Mouse (Mus musculus): Measurements from ENCODE around the gene Plppr2.

Gene Plppr2

DNA sequence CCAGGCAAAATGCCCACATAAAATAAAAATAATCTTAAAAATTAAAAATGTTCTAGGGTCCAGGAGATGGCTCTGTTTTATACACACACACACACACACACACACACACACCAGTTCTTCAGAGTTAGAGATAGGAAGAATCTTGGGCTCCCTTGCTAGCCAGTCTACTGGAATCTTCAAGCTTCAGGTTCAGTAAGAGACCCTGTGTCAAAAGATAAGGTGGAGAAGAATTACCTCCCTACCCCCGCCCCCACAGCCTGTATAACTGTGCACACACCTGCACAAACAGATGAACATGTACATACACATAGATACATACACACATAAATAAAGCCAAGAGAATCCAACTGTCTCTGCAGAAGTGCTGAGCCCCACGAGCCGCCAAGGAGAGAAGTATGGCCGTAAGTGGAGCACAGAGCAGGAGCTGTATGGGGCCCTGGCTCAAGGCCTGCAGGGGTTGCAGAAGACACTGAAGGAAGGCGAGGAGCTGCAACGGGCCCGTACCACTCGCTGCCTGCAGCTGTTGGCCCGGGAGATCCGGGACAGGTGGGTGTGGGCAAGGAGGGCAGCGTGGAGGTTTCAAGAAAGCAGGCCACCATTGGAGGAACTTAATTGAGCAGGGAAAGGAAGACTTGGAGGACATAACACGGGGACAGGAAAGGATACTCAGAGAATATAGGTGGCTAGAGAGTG lies 4.2 kb upstream of the Plppr2 start:
- DNase-seq (ENCODE audit: low spot score) = no peak

DNA sequence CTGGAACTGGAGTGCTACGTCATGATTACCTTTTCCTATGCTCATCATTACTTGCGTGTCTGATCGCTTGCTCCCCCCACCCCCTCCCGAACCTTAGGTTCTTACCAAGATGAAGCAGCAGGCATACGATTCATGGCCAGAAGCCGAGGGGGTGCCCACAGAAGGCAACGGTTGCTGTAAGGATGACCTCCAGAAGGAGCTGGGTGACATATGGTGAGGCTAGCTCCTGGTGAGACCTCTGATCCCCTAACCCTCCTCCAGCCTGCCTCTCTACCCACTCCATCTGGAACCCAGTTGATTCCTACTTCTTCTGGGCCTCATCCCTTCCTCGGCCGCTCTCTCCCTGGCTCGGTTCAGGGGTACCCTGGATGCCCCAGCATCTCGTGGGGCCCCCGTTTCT lies 2.8 kb upstream of the Plppr2 start:
- DNase-seq (ENCODE audit: low spot score) = no peak

DNA sequence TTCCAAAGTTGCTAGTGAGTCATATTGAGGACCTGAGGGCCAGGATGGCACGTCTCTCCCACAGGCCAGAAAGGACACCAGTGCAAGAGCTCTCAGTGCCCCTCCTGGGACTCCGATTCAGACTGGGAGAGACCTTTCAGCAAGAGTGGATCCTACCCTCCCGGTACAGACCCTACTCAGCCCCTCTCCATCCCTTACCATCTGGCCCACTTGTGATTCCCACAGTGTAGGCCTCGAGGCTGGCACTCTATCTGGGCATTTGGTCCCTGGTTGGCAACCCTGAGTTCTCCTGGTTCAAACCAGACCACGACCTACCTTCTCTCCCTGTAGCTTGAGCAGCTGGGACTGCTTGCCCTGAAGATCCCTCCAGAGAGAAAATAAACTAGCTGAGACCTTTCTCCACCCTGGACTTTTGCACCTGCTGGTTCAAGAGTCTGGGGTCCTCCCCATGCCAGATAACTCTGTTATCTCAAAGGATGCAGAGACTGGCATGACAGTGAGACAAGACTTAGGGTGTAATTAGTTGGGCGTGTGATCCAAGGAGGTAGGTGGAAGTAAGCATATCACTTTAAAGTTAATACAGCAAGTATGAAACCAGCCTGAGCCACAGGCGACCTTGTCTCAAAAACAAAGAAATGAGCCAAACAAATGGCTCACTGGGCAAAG lies 1.2 kb upstream of the Plppr2 start:
- no peak for DNase-seq (ENCODE audit: low spot score)

DNA sequence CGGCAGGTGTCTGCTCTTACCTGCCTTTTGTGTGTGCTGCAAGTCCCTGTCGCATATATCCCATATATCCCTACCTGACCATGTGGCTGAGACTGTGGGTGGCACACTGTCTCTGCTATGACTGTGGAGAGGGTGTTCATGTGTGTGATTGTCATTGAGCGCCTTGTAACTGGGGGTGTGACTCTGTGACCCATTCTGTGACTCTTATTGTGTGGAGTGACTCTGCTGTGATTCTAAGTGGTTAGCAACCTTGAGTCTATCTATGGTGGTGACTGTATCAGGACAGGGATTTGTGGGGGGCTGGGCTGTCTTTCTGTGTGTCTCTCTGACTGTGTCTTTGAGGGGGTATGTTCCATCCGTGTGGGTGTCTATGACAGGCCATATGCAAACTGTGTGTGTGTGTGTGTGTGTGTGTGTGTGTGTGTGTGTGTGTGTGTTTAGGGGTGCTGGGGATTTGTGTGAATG lies 910 bp downstream of the Plppr2 start:
- DNase-seq (ENCODE audit: low spot score) = no peak

DNA sequence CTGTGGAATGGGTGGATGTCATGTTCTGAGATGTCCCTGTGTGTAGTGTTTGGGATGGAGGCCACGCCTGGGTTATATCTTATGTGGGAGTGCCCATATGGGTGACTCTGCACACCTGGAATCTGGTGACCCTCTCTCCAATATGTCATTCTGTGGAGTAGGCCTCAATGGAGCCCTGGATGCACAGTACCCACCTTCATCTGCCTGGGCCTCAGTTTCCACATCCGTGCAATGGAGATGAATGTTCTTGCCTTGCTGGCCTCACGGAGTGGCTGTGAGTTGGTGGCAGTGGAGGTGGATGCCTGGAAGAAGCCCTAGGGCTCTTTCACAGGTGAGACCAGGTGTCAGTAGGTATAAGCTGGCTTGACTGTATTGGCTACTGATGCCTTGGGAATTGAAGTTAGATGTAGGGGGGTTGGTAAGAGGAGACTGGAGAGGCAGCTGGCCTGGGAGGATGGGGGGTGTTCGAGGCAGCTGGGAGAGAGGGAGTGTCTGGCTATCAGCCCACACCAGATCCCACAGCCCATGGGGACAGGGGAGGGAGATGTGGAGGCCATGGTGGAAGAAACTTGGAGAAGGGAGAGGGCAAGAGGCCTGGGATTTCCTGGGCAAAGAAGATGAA lies 1.5 kb downstream of the Plppr2 start:
- DNase-seq (ENCODE audit: low spot score) = no peak

DNA sequence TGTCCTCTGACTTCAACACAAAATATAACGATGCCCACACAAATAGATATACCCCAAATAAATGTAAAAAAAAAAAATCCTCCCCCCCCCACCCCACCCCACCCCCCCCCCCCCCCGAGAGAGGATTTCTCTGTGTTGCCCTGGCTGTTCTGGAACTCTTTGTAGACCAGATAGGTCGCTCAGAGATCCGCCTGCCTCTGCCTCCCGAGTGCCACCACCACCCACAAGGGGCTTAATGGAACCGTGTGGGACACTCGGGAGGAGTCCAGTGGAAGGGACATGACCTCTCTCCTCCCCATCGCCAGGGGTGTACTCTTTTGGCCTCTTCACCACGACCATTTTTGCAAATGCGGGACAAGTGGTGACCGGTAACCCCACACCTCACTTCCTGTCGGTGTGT lies 6.2 kb downstream of the Plppr2 start:
- no peak for DNase-seq (ENCODE audit: low spot score)

DNA sequence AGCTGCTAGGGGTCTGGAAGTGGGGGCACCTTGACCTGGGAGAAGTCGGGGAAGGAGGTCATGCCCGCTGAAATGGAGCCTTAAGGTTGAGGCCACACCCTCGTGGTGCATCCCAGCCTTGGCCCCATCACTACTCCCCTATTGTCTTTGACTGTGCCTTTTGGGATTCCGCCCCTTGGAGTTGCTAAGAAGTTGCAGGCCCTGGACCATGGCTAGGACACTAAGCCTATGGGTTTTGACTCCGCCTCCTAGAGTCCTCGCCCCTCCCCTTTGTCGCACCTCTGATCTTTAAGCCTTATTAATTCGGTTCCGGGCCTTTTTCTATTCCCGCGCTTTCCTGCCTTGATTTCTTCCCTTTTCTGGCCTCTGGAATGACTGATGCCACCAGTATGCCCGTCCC lies 6.8 kb downstream of the Plppr2 start:
- no peak for DNase-seq (ENCODE audit: low spot score)

DNA sequence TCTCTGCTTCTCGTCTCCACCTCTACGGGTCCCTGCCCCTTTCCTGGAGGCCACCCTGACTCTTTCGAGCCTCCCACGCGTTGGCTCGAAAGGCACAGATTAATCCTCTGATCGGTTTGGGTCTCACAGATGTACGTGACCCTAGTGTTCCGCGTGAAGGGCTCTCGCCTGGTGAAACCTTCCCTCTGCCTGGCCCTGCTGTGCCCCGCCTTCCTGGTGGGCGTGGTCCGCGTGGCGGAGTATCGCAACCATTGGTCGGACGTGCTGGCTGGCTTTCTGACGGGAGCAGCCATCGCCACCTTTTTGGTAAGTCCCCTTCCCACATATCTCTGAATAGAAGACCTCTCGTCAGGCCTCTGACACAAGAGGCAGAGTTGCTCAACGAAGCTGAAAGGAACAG lies 7.4 kb downstream of the Plppr2 start:
- DNase-seq (ENCODE audit: low spot score) = no peak

DNA sequence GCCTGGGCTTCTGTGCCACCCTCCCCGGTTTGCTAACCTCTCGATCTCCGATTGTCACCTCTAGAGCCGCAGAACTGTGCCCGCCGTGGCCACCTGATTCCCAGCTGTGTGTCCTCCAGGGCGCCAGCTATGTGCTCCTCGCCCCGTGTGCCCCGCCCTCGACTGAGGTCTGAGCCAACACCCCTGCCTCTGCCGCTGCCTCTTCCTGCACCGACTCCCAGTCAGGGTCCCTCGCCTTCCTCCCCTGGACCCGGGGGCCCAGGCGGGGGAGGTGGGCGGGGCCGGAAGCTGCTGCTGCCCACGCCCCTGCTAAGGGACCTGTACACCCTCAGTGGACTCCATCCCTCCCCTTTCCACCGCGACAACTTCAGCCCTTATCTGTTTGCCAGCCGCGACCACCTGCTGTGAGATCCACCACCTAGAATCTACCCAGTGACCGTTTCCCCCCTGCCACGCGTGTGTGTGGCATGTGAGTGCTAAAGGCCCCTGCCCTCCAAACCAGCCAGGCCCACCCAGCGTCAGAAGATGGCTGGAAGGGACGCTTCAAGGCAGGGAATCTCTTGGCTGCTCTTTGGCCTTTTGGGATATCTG lies 10.8 kb downstream of the Plppr2 start:
- DNase-seq (ENCODE audit: low spot score) = no peak

DNA sequence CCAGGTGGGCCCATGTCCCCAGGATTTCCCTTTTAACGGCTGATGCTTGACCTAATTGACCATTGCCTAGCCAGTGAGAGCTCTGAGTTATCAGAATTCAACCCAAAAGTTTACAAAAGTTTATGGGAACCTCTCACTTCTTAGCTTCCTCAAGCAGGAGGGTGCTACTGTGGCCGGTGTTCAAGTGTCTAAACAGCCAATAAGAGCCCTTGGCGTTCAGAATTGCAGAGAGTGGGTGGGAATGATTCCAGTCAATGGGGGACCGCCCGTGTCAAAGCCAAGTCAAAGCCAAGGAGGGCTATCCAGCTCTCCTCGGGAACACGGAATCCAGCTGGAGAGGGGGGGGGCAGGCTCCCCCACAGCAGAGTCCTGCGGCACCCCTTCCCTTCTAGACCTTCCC lies 11.3 kb downstream of the Plppr2 start:
- no peak for DNase-seq (ENCODE audit: low spot score)

DNA sequence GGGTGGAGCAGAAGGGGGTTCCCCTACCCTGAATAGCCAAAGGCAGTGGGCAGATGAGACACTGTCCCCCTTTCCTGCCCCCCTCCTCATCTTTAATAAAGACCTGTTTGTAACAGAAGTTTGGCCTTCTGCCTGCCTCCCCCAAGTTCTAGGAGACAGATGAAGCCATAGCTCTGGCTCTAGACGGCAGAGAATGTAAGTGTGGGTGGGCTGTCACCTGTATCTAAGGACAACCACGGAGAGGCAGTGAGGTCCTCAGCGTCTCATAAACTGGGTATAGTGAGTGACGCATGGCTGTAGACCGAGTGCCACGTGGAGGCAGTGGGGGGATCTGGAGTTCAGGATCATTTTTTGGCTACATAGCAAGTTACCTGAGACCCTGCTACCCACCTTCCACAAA lies 12.0 kb downstream of the Plppr2 start:
- DNase-seq (ENCODE audit: low spot score) = no peak

DNA sequence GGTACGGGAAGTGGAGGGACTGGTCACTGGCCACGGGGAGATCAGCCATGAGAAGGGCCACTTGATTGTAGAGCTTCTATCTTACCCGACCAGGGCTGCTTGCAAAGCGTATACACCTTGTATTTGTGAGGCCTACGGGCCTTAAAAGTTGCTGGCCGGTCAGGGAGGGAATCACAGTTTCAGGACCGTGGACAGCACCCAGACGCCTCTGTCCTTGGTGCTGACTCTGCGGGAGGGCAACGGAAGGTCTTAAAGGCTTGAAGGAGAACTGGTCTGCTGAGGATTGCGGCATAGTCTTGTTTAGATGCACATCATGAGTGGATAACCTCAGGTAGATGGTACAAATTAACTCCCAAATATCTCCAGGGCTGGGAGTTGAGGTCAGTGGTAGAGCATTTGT lies 13.5 kb downstream of the Plppr2 start:
- DNase-seq (ENCODE audit: low spot score) = peak; percentile 55

DNA sequence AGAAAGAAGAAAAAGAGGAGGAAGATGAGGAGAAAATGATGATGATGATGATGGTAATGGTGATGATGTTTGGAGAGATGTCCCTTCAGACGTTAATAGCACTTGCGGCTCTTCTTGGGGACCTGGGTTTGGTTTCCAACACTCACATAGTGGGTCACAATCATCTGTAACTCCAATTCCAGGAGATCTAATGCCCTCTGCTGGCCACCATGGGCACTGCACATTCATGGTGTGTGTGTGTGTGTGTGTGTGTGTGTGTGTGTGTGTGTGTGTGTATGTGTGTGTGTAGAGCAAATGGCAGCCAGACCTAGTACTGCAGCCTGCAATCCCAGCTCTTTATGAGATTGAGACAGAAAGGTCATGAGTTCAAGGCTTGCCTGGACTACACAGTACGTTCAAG lies 15.1 kb downstream of the Plppr2 start:
- no peak for DNase-seq (ENCODE audit: low spot score)

DNA sequence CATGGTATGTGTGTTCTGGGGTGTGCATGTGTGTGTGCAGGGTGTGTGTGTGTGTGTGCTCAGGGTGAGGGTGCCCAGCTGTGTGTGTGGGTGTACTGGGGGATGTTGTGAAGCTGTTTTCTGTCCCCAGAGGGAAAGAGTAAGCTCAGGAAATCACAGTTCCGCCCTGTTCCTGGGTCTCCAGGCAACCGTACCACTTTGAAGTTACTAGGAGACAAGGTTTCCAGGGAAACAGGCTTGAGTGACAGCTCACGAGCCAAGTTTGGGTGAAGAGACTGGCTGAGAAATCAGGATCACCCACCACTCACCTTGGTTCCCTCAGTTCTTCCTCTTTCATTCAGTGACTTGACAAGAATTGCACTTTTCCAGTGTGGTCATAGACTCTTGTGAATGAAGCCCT lies 16.8 kb downstream of the Plppr2 start:
- DNase-seq (ENCODE audit: low spot score) = no peak

DNA sequence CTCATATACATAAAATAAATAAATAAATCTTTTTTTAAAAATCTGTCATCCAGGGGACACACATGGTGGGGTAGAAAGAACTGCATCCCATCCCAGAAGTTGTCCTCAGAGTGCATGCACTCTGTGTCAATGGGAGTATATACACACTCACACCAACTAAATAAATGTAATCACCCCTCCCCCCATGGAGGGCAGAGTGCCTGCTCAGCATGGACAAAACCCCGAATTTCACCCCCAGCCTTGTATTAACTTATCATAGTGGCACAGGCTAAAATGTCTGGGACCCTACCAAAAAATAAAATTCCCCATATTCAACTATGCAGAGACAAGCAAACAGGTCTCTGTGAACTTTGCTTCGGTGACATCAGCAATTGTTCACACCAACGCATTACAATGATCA lies 17.8 kb downstream of the Plppr2 start:
- DNase-seq (ENCODE audit: low spot score) = no peak

DNA sequence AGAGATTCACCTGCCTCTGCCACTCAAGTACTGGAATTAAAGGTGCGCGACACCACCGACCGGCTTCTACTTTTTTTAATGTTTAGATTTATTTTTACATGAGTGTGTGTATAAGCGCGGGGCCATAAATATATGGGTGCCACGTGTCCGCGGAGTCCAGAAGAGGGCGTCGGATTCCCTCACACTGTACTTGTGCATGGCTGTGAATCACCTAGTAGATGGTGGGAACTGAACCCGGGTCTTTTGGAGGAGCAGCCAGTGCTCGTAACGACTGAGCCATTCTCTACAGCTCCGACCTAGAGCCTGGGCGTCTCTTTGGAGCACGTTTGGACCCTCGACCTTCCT lies 18.4 kb downstream of the Plppr2 start:
- no peak for DNase-seq (ENCODE audit: low spot score)

DNA sequence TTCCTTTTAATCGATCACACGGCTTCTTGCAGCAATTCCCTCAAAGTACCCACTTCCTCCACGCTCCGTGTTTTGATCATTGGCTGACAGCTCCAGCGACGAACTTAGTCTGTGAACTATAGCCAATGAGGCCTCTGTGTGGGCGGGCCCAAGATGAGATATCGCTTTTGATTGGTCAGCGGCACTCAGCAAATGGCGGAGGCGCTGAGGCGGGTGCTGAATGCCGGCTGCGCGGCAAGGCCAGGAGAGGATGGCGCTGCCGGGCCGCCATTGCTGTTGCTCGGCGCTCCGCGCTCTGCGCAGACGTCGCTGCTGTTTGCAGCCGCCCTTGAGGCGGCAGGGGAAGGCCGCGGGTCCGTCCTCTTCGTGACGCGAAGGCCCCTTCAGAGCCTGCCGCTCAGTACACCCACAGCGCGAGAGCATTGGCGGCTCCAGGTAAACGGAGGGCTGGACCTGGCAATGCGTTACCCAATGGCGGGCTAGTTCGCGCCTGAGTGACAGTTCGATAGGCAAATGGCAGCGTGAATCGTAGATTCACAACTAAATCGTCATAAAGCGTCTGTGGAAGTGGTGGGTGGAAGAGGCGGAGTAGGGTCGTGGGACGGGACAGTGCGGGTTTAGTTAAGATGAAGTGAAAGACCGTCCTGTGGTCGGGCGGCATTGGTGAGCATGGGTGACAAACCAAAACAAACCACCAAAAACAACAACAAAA lies 18.9 kb downstream of the Plppr2 start, which contains the start of gene Swsap1:
Swsap1 (plus strand) TSS at position 186 of the 712 bp plus-strand sequence.
- peak; percentile 98 for DNase-seq (ENCODE audit: low spot score)

DNA sequence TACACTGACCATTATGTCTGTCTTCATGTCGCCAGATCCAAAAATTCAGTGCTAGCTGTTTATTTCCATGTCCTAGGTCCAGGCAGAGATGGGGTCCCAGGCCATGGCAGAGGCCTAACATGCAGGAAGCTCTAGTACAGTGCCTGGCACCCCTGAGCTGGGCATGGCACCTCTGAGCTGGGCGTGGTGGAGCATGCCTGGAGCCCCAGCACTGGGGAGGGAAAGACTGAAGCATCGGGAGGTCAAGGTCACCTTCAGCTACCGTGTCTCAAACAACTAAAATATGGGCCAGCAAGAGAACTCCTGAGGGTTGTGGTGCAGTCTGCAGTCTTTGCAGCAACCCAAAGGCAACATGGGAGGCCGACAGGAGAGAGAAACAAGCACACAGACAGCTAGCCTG lies 21.5 kb downstream of the Plppr2 start:
- DNase-seq (ENCODE audit: low spot score) = no peak

DNA sequence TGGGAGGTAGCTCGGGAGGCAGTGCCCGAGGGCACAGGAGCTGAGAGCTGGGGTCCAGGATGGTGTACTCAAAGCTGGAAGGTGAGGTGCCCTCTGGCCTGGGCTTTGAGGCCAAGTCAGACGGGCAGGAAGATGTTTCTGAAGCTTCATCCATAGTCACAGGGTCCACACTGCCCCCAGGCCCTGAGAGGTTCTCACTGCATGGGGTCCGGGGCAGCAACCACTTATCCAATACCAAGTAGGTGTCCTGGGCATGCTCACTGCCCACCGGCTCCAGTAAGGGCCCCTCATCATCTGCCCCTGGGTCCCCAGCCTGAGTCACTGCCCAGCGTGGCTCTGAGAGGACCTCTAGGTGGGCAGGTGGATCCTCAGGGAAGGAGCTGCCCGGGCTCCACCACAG lies 22.4 kb downstream of the Plppr2 start:
- DNase-seq (ENCODE audit: low spot score) = no peak

DNA sequence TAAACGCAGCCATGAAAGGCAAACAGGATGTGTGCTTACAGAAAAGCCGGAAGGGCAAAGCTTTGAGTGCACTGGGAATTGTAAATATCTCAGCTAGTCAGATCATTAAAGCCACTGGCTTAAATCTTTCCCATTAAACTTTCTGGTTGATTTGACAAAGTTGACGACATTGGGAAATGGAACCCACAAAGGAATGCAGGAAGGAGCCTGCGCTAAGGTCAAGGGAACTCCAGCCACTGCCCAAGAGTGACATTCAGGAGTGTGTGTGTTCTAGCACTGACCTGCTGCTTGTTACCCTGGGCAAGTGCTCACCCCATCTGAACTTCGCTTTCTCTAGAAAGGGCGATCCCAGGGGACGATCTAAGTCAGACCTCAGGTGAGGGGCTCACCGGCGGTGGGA lies 23.3 kb downstream of the Plppr2 start:
- no peak for DNase-seq (ENCODE audit: low spot score)

DNA sequence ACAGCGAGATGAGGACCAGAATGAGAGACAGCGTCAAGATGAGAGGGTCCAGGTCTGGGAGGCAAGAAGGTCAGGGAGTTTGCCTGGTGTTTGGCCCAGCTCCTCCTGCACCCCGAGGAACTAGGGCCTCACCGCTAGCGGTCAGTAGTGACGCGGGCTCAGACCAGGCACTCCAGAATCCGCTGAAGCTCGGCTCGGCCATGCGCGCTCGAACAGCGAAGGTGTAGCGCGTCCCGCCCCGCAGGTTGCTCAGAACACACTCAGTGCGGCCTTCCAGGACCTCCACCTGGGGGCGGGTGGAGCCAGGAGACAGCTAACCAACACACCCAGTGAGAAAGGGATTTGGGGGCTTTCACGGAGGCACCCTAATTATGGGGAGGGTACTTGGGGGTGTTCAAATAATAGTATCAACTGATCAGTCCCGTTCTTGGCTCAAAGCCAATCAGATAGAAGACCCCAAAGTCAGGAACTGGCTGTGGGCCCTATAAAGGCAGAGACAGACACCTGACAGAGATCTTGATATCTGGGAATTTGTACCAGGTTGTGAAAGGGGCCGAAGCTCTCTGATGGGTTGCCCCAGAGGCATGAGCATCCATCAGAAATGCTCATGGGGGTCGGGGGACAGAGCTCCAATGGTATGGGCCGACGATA lies 23.9 kb downstream of the Plppr2 start:
- no peak for DNase-seq (ENCODE audit: low spot score)

DNA sequence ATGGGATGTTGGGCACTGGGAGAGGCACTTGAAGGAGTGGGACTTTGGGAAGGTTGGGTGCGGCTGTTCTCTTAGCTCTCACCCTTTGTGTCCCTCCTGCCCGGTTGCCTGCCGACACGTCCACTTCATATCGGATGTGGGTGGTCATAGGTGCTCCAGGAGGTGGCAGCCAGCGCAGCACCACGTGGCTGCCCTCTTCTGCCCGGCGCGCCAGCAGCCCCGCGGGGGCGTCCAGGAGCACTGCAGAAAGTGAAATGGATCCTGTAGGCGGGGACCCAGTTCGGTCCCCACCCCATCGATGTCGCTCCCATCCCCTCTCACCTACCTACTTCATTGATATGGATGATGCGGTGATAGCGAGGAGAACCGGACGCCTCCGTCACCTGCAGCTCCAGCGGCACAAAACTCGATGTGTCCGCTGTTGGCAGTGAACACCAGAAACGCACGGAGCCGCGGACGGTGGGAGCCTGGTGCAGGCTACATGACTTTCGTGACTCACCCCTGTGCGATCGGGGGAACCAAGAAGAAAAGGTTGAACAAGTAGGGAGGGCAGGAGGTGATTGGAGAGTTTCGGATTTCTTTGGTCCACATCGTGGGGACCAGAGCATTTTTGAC lies 24.6 kb downstream of the Plppr2 start:
- no peak for DNase-seq (ENCODE audit: low spot score)
